Mouse (Mus musculus) liver, embryonic 13.5 days (tissue): ENCODE measurements around the gene Fdxr. TPM values are rescaled to one million over a fixed set of nuclear protein-coding genes. Genes with fewer than 3 reads are reported as not detected.

ENCODE experiments used
- ATAC-seq: fragments of 200-750 bp; cut with Nextera tagmentation; 2 replicates; pipeline ENCODE4 v1.8.0; 2017; ENCODE audit warnings: low read depth, mild to moderate bottlenecking, moderate number of reproducible peaks, moderate library complexity
- DNase-seq: peaks from one replicate; pipeline ENCODE4 v3.0.0; 2022
- H3K27ac ChIP-seq: fragments of 300-500 bp; sonication (generic); 2 replicates; pipeline ENCODE4 v1.5.1; 2015; ENCODE audit warnings: moderate library complexity, mild to moderate bottlenecking, inconsistent platforms
- H3K27me3 ChIP-seq: fragments of 300-500 bp; sonication (generic); 2 replicates; pipeline ENCODE4 v1.6.1; 2015; ENCODE audit warnings: mild to moderate bottlenecking, inconsistent platforms
- H3K36me3 ChIP-seq: fragments of 300-500 bp; sonication (generic); 2 replicates; pipeline ENCODE4 v1.6.1; 2015; ENCODE audit warnings: mild to moderate bottlenecking, inconsistent platforms
- H3K4me1 ChIP-seq: fragments of 300-500 bp; sonication (generic); replicated peaks from 2 replicates; pipeline ENCODE4 v1.6.1; 2015; ENCODE audit warnings: inconsistent platforms
- H3K4me2 ChIP-seq: fragments of 300-500 bp; sonication (generic); 2 replicates; pipeline ENCODE4 v1.6.1; 2015; ENCODE audit warnings: inconsistent platforms, mild to moderate bottlenecking, moderate library complexity
- H3K4me3 ChIP-seq: fragments of 300-500 bp; sonication (generic); replicated peaks from 2 replicates; pipeline ENCODE4 v1.5.1; 2015; ENCODE audit warnings: mild to moderate bottlenecking, inconsistent platforms
- H3K9ac ChIP-seq: fragments of 300-500 bp; sonication (generic); 2 replicates; pipeline ENCODE4 v1.6.1; 2015; ENCODE audit warnings: mild to moderate bottlenecking, inconsistent platforms
- H3K9me3 ChIP-seq: fragments of 300-500 bp; sonication (generic); replicated peaks from 2 replicates; pipeline ENCODE4 v1.6.1; 2016; ENCODE audit warnings: inconsistent platforms
- WGBS: fragments of 180-500 bp; shearing (Covaris S2); methylation state at CpG from one replicate; pipeline ENCODE4 v1.1.7; 2015; ENCODE audit not compliant: insufficient replicate concordance; 5-methylcytosine and 5-hydroxymethylcytosine counted together
- polyA plus RNA-seq: library from polyadenylated mRNA; unstranded; fragments of >200 nt; fragmentation: Nextera tagmentation; extraction: Ambion mirVana; gene quantifications from 2 replicates; pipeline ENCODE4 v1.2.1, GENCODE M21; 2015

Fdxr gene
- polyA plus RNA-seq, 1 experiment from 2014 or later = 16.3 TPM

DNA sequence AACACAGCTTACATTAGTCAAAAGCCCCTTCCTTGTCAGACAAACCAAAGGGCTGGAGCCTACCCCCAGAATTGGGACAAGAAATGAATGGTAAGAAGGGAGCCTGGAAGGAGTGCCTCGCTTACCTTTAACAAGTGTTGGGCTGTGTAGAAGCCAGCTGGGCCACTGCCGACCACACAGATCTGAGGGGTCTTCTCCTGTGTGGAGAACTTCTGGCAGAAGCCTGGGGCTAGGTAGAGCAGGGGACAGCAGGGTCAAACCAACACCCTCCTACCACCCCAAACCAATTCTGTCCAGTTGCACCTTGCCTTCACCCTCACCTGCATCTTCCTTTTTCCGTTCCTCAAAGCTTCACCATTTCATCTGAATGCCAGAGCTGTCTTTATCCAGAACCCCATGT lies 896 bp downstream of the Fdxr start:
- no peak for DNase-seq
- H3K9ac ChIP-seq = peak overlapping the region; percentile 84
- peak overlapping the region; percentile 93 for H3K4me2 ChIP-seq
- H3K27me3 ChIP-seq = no peaks in the 10 kb centered on the region
- peaks cover 70% of the 10 kb centered on the region for H3K4me1 ChIP-seq
- 41% methylated on average over 3 of the region's 3 CpGs for WGBS
- H3K9me3 ChIP-seq = no peaks in the 10 kb centered on the region
- H3K4me3 ChIP-seq = peak overlapping the region; percentile 70
- H3K27ac ChIP-seq = no peak overlapping the region
- 0 out of 2 replicates have a peak, but pooled peaks cover 5% of the 10 kb centered on the region for H3K36me3 ChIP-seq
- no peak for ATAC-seq

GRCm38 (mm10) chr11:115275509-115275908 lies 1.3 kb downstream of the Fdxr start:
- ATAC-seq (no peak), DNase-seq (no peak)
- 40% methylated on average over 6 of the region's 6 CpGs for WGBS

GRCm38 (mm10) chr11:115274771-115275170 lies 2.1 kb downstream of the Fdxr start:
- Histone ChIP-seq H3K4me3 (no peak overlapping the region), H3K36me3 (0 out of 2 replicates have a peak, but pooled peaks cover 5% of the 10 kb centered on the region), H3K4me1 (peaks cover 68% of the 10 kb centered on the region), H3K27ac (no peak overlapping the region), H3K9ac (no peak overlapping the region), H3K9me3 (no peaks in the 10 kb centered on the region), H3K4me2 (peak overlapping the region; percentile 93), H3K27me3 (no peaks in the 10 kb centered on the region)
- ATAC-seq (no peak), DNase-seq (no peak)
- WGBS = 78% methylated on average over 6 of the region's 6 CpGs

More at GRCm38 (mm10) chr11:115275509-115275908, 1.3 kb downstream of the Fdxr start:
- H3K4me3 ChIP-seq = peak overlapping the region; percentile 70
- peak overlapping the region; percentile 84 for H3K9ac ChIP-seq
- no peaks in the 10 kb centered on the region for H3K9me3 ChIP-seq
- no peak overlapping the region; the same call in 1 of the 2 replicates for H3K27ac ChIP-seq
- no peaks in the 10 kb centered on the region for H3K27me3 ChIP-seq
- H3K4me2 ChIP-seq = peak overlapping the region; percentile 93
- 0 out of 2 replicates have a peak, but pooled peaks cover 5% of the 10 kb centered on the region for H3K36me3 ChIP-seq
- H3K4me1 ChIP-seq = peaks cover 70% of the 10 kb centered on the region

GRCm38 (mm10) chr11:115274178-115274577 lies 2.7 kb downstream of the Fdxr start:
- Histone ChIP-seq H3K4me2 (no peak overlapping the region), H3K36me3 (peaks cover 10% of the 10 kb centered on the region), H3K4me1 (peaks cover 63% of the 10 kb centered on the region), H3K27me3 (no peaks in the 10 kb centered on the region), H3K9ac (no peak overlapping the region), H3K27ac (no peak overlapping the region), H3K9me3 (no peaks in the 10 kb centered on the region), H3K4me3 (no peak overlapping the region)
- 64% methylated on average over 7 of the region's 7 CpGs for WGBS
- ATAC-seq (no peak), DNase-seq (no peak)

GRCm38 (mm10) chr11:115273735-115274134 lies 3.1 kb downstream of the Fdxr start:
- Histone ChIP-seq H3K4me2 (no peak overlapping the region), H3K36me3 (peaks cover 14% of the 10 kb centered on the region), H3K9ac (no peak overlapping the region), H3K27ac (no peak overlapping the region), H3K4me1 (peaks cover 58% of the 10 kb centered on the region), H3K27me3 (peaks cover 3% of the 10 kb centered on the region; the same call in 1 of the 2 replicates), H3K9me3 (no peaks in the 10 kb centered on the region), H3K4me3 (no peak overlapping the region)
- no peak for DNase-seq
- ATAC-seq = no peak
- WGBS = 57% methylated on average over 7 of the region's 7 CpGs

DNA sequence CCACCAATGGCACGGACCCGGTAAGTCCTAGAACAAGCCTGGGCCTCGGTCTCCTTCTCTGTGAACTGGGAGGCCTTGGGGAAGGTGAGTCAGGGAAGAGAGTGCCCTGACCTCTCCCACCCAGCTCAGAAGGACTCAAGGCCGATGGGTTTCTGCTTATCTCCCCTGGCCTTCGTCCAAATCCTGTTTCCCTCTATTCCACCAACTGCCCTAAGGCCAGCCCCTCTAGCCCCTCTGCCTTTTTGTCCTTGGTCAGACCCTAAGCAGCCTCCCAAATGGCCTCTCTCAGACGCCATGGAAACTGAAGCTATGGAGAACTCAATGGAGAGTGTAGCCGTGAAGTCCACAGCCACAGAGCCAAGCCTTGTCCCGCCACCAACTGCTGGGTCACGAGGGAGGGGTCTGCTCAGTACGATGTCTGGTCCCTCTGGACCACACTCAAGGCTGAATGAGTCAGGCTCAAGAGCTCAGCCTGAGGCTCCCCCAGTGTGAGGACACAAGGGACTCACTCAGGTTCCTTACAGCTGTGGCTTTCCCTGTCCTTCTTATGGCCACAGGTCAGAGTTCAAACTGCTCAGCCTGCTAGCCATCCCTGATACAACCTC lies 3.9 kb downstream of the Fdxr start:
- peaks cover 51% of the 10 kb centered on the region for H3K4me1 ChIP-seq
- DNase-seq (no peak), ATAC-seq (no peak)
- H3K9ac ChIP-seq = no peak overlapping the region
- 58% methylated on average over 10 of the region's 10 CpGs for WGBS
- no peak overlapping the region for H3K4me2 ChIP-seq
- H3K9me3 ChIP-seq = no peaks in the 10 kb centered on the region
- peaks cover 10% of the 10 kb centered on the region for H3K27me3 ChIP-seq
- H3K36me3 ChIP-seq = peaks cover 22% of the 10 kb centered on the region
- no peak overlapping the region for H3K4me3 ChIP-seq
- no peak overlapping the region for H3K27ac ChIP-seq

GRCm38 (mm10) chr11:115271481-115271880 lies 5.4 kb downstream of the Fdxr start:
- H3K4me2 ChIP-seq = no peak overlapping the region
- H3K4me3 ChIP-seq = no peak overlapping the region
- WGBS = 71% methylated on average over 10 of the region's 10 CpGs
- H3K9ac ChIP-seq = no peak overlapping the region
- H3K27ac ChIP-seq = no peak overlapping the region
- H3K36me3 ChIP-seq = peaks cover 25% of the 10 kb centered on the region
- ATAC-seq (no peak), DNase-seq (no peak)
- H3K27me3 ChIP-seq = peaks cover 26% of the 10 kb centered on the region
- H3K9me3 ChIP-seq = no peaks in the 10 kb centered on the region
- peaks cover 52% of the 10 kb centered on the region for H3K4me1 ChIP-seq

DNA sequence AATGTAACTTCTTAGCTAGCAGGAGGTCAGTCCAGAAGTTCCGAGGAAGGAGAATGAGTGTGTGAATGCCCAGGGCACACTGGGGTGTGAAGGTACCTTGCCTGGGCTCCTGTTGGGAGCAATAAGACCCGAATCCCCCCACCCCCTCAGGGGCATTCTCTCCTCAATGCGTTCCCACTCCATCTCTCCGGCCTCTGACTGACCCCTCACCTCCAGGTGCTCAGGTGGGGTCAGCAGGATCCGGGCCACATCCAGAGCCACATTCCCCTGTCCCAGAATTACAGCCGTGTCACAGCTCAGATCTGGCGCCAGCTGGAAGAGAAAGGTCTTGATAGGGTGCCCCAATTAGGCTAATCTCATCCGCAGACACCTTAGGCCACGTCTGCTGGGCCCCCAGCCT lies 5.8 kb downstream of the Fdxr start:
- Histone ChIP-seq H3K4me3 (no peak overlapping the region), H3K4me2 (no peak overlapping the region), H3K27ac (no peak overlapping the region), H3K4me1 (peaks cover 50% of the 10 kb centered on the region), H3K9me3 (no peaks in the 10 kb centered on the region), H3K9ac (no peak overlapping the region), H3K27me3 (peaks cover 30% of the 10 kb centered on the region), H3K36me3 (peaks cover 25% of the 10 kb centered on the region)
- DNase-seq (no peak), ATAC-seq (no peak)
- 76% methylated on average over 9 of the region's 9 CpGs for WGBS

DNA sequence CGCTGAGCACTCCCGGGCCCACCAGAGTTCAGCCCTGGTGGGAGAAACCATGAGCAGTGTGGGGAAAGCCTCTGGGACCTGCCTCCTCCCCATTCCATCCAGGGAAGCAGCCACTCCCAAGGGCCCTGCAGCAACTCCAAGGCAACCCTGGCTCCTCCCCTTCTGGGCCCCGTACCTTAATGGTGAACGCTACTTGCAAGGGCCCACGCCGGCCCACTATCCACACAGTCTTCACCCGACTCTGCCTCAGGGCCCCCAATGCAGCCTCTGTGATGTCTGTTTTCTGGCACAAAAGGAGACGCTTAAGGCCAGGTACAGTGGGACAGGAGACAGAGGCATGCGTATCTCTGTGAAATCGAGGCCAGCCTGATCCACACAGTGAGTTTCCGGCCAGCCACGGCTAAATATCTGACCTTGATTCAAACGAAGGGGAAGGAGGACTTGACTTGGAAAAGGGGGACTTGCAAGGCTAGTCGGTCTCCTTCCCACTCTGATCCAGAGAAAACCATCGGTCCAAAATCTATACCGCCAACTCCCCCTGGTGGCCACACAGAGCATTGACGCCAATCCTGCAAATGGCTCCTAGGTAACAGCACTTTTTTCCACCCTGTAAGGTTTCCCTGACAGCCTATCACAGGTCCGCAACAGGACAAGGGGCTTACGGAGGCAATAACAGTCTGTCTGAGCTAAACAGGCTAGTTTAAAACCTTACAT lies 6.5 kb downstream of the Fdxr start:
- Histone ChIP-seq H3K27me3 (peaks cover 37% of the 10 kb centered on the region), H3K9ac (no peak overlapping the region), H3K4me1 (peaks cover 44% of the 10 kb centered on the region), H3K27ac (no peak overlapping the region), H3K4me2 (no peak overlapping the region), H3K9me3 (no peaks in the 10 kb centered on the region), H3K36me3 (peaks cover 25% of the 10 kb centered on the region), H3K4me3 (no peak overlapping the region)
- WGBS = 38% methylated on average over 19 of the region's 19 CpGs
- no peak; the same call in 1 of the 2 replicates for ATAC-seq
- peak; percentile 57 for DNase-seq

DNA sequence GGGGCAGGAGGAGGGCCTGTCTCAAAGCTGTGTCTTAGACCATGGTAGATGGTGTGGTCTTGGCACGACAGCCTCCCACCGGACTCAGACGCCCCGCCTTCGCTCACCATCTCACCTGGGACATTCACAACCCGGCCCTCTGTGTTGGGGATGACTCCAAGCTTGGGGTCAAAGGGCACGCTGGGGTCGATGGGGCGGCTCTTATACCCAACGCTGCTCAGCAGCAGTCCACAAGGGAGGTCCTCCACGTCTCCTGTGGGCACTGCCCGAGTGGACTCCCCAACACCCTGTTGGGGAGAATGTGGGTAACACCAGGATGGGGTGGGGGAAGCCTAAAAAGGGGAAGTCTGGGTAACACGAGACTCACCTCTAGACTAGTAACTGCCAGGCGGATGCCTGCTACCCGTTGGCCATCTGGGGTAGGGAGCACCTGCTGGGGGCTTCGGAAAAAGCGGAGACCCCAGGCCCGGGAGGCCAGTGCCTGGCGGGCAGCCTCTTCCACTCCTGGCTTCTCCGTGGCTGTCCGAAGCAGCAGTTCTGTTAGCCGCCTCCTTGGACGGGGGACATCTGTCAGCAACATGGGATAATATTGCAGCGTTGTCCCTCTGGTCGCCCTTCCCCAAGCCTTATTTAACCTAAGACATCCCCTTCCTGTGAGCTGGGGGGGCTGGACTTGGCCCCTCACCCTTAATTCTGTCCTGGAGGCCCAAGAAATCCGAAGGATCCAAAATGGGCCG lies 7.4 kb downstream of the Fdxr start:
- ATAC-seq (no peak), DNase-seq (no peak)
- peaks cover 40% of the 10 kb centered on the region for H3K4me1 ChIP-seq
- H3K4me3 ChIP-seq = no peak overlapping the region
- H3K27ac ChIP-seq = no peak overlapping the region
- peaks cover 25% of the 10 kb centered on the region for H3K36me3 ChIP-seq
- 80% methylated on average over 27 of the region's 27 CpGs for WGBS
- H3K9ac ChIP-seq = no peak overlapping the region
- no peaks in the 10 kb centered on the region for H3K9me3 ChIP-seq
- peaks cover 45% of the 10 kb centered on the region for H3K27me3 ChIP-seq
- H3K4me2 ChIP-seq = no peak overlapping the region

DNA sequence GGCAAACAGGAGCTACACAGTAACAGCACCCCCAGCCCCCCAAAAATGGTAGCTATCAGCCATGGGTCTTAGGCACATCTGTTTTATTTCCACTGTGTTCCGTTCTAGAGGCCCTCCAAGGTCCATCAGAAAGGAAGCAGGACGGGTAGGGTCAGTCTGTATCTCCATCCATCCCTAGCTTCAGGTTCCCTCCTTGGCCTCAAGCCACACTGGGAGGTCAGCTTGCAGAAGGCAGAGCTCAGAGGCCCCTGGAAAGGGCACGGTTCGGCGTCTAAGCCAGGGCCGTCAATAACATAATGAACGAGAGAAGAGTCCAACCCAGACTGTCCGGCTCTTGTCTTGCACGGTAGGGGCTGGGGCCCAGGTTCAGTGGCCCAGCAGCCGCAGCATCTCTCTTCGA lies 8.9 kb downstream of the Fdxr start:
- WGBS = 74% methylated on average over 11 of the region's 11 CpGs
- H3K4me3 ChIP-seq = no peak overlapping the region
- DNase-seq (no peak), ATAC-seq (no peak)
- no peaks in the 10 kb centered on the region for H3K9me3 ChIP-seq
- H3K36me3 ChIP-seq = peaks cover 25% of the 10 kb centered on the region
- H3K4me1 ChIP-seq = peaks cover 26% of the 10 kb centered on the region
- no peak overlapping the region for H3K4me2 ChIP-seq
- no peak overlapping the region for H3K9ac ChIP-seq
- peaks cover 61% of the 10 kb centered on the region for H3K27me3 ChIP-seq
- H3K27ac ChIP-seq = no peak overlapping the region
